In the genomic region with DNA sequence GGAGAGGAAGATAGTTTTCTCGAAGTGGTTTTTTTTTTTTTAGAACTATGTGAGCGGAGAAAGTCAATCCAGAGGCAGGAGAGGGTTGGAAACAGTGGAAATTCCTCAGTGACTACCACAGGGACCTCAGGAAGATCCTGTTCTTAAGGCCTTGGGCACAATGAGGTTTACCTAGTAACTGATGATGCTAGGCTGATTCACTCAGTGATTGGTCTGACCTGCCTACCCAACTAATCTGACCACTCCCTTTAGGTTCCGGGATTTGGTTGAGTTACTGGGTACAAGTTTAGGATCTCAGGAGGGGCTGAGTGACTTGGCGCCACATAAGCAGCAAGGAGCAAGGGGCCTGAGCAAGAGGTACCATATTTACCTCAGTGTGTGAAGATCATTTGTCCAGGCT, we compare ENCODE assay signal across 8 mouse cellular contexts. TPM values are rescaled to one million over a fixed set of nuclear protein-coding genes. Genes with fewer than 3 reads are reported as not detected.
A peak's percentile ranks its signal among the peaks of the same experiment; 100 is the strongest.
DNase-seq lines count a peak whose midpoint lies in the region; ATAC-seq and TF ChIP-seq lines count a peak whose summit lies in the region.

A gene (plus strand): TSS at position 150 of the 400 bp plus-strand sequence.

- TF ChIP-seq POLR2A in small intestine, adult 2 months (IDR thresholded peaks at IDR 0.05; ENCODE audit: low read depth, low read length), result no peak; the same call in 1 of the 2 replicates

- peak; percentile 26 for DNase-seq in cerebellum, adult 9-10 months
- DNase-seq in cerebellum, postnatal 4 days (ENCODE audit: low spot score in 2 of 2), result no peak
- DNase-seq in ovary, postnatal 14 days (ENCODE audit: low spot score), result peak; percentile 53
- no peak for DNase-seq in ovary, postnatal 10 days (ENCODE audit: low spot score)
- peak; percentile 79 for DNase-seq in embryonic facial prominence, embryonic 14.5 days (ENCODE audit: low spot score)
- DNase-seq in kidney, postnatal 4 days, result peak; percentile 31 to 68
- no peak for DNase-seq in midbrain, embryonic 11.5 days (ENCODE audit: low spot score, missing footprints)

- H3K27ac ChIP-seq in embryonic facial prominence, embryonic 14.5 days (replicated peaks; ENCODE audit: low read depth, low read length), result no peak within 1 kb of the TSS
- peak within 1 kb of the TSS; percentile 29 for H3K27ac ChIP-seq in small intestine, adult 2 months (ENCODE audit: insufficient read depth, low read depth, low read length)
- no peak within 1 kb of the TSS for H3K27ac ChIP-seq in midbrain, embryonic 11.5 days (ENCODE audit: low read depth, low read length)

- H3K4me3 ChIP-seq in embryonic facial prominence, embryonic 14.5 days (ENCODE audit: low read depth, low read length), result no peak within 1 kb of the TSS
- H3K4me3 ChIP-seq in small intestine, adult 2 months (ENCODE audit: low read depth, low read length), result peak within 1 kb of the TSS; percentile 62
- no peak within 1 kb of the TSS for H3K4me3 ChIP-seq in midbrain, embryonic 11.5 days (ENCODE audit: low read depth, low read length)

- H3K4me2 ChIP-seq in embryonic facial prominence, embryonic 14.5 days (ENCODE audit: low read depth, low read length), result peak within 1 kb of the TSS; percentile 7; the same call in 1 of the 2 replicates
- H3K4me2 ChIP-seq in midbrain, embryonic 11.5 days, result no peak within 1 kb of the TSS

- ATAC-seq in embryonic facial prominence, embryonic 14.5 days (ENCODE audit: low read depth), result peak; percentile 63; the same call in 1 of the 2 replicates
- ATAC-seq in midbrain, embryonic 11.5 days (ENCODE audit: low FRiP score), result no peak

- no peak for TF ChIP-seq CTCF in small intestine, adult 2 months (IDR thresholded peaks at IDR 0.05; ENCODE audit: extremely low read depth, insufficient read length, insufficient replicate concordance, low read depth, low read length)

- H3K36me3 ChIP-seq in embryonic facial prominence, embryonic 14.5 days (ENCODE audit: control insufficient read depth, insufficient read depth, low read length), result no peaks in the 10 kb centered on the region
- 0 out of 2 replicates have a peak, but pooled peaks cover 8% of the 10 kb centered on the region for H3K36me3 ChIP-seq in small intestine, adult 2 months (ENCODE audit: control insufficient read depth, insufficient read depth, low read length)
- H3K36me3 ChIP-seq in midbrain, embryonic 11.5 days (ENCODE audit: control insufficient read depth, insufficient read depth, low read length), result no peaks in the 10 kb centered on the region

- H3K4me1 ChIP-seq in embryonic facial prominence, embryonic 14.5 days (ENCODE audit: control insufficient read depth, insufficient read depth, low read length), result no peaks in the 10 kb centered on the region
- H3K4me1 ChIP-seq in small intestine, adult 2 months (ENCODE audit: control insufficient read depth, insufficient read depth, insufficient read length, low read length), result peaks cover 7% of the 10 kb centered on the region; the same call in 1 of the 2 replicates
- no peaks in the 10 kb centered on the region for H3K4me1 ChIP-seq in midbrain, embryonic 11.5 days (ENCODE audit: control insufficient read depth, insufficient read depth, low read length)

- WGBS in embryonic facial prominence, embryonic 14.5 days, result 63% methylated on average over 4 of the region's 4 CpGs
- 34% methylated on average over 4 of the region's 4 CpGs for WGBS in small intestine, adult 2 months
- WGBS in midbrain, embryonic 11.5 days, result 62% methylated on average over 4 of the region's 4 CpGs

- no peaks in the 10 kb centered on the region for H3K27me3 ChIP-seq in embryonic facial prominence, embryonic 14.5 days (replicated peaks; ENCODE audit: control insufficient read depth, insufficient read depth, low read length)
- H3K27me3 ChIP-seq in small intestine, adult 2 months (ENCODE audit: control insufficient read depth, insufficient read depth, low read length), result no peaks in the 10 kb centered on the region
- no peaks in the 10 kb centered on the region for H3K27me3 ChIP-seq in midbrain, embryonic 11.5 days (ENCODE audit: control insufficient read depth, insufficient read depth, low read length)

- no peak within 1 kb of the TSS for H3K9ac ChIP-seq in embryonic facial prominence, embryonic 14.5 days (ENCODE audit: low read depth, low read length)
- H3K9ac ChIP-seq in midbrain, embryonic 11.5 days (ENCODE audit: low read length), result no peak within 1 kb of the TSS

- H3K9me3 ChIP-seq in embryonic facial prominence, embryonic 14.5 days (ENCODE audit: control insufficient read depth, low read length), result no peaks in the 10 kb centered on the region
- H3K9me3 ChIP-seq in midbrain, embryonic 11.5 days (ENCODE audit: control insufficient read depth, low read length), result no peaks in the 10 kb centered on the region

RNA-seq across cellular contexts. Expression of the gene that starts here (rescaled TPM):
- 2.8 and 4.3 TPM in 2 replicates for polyA plus RNA-seq in embryonic facial prominence, embryonic 14.5 days (2014; fragmentation: Nextera tagmentation; extraction: Ambion mirVana)
- 39.0 and 281 TPM in 2 replicates for polyA plus RNA-seq in small intestine, adult 2 months (2012; rRNA removed)
- polyA plus RNA-seq in midbrain, embryonic 11.5 days (2014; fragmentation: Nextera tagmentation; extraction: Ambion mirVana), result 0.25 and 0.38 TPM in 2 replicates

Comparison
In these comparisons a context has a peak if more than half of its experiments do, and no peak if none do; other contexts are left out.
1. DNase-seq: peak in cerebellum, adult 9-10 months (single experiment), ovary, postnatal 14 days (single experiment), embryonic facial prominence, embryonic 14.5 days (single experiment) and kidney, postnatal 4 days (2 of 2); none in cerebellum, postnatal 4 days (0 of 2), ovary, postnatal 10 days (single experiment) and midbrain, embryonic 11.5 days (single experiment).